Mouse (Mus musculus) hematopoietic stem cell, adult 5-6 weeks (primary cell): Measurements from ENCODE around the gene 6330409D20Rik. TPM values are rescaled to one million over a fixed set of nuclear protein-coding genes. Genes with fewer than 3 reads are reported as not detected.

Experiments
- ATAC-seq, 2 experiments: fragments of 125-278 bp in 1 of 2; replicated peaks in 1 of 2; 2 replicates each; pipeline ENCODE4 v1.8.0; 2016 to 2017; ENCODE audit warnings: inconsistent platforms in 2 of 2, mild to moderate bottlenecking in 2 of 2, moderate number of reproducible peaks in 2 of 2, low read depth in 1 of 2, moderate TSS enrichment in 1 of 2; ENCODE audit not compliant: low FRiP score in 2 of 2, poor library complexity in 2 of 2, severe bottlenecking in 2 of 2, insufficient read depth in 1 of 2, low TSS enrichment in 1 of 2
- total RNA-seq: library from RNA; stranded (forward); fragments of 172-1452, 232-1000 nt; gene quantifications from 2 replicates; pipeline ENCODE4 v1.2.3, GENCODE M21; 2017

The 6330409D20Rik gene
- total RNA-seq, result not detected in 2 replicates

DNA sequence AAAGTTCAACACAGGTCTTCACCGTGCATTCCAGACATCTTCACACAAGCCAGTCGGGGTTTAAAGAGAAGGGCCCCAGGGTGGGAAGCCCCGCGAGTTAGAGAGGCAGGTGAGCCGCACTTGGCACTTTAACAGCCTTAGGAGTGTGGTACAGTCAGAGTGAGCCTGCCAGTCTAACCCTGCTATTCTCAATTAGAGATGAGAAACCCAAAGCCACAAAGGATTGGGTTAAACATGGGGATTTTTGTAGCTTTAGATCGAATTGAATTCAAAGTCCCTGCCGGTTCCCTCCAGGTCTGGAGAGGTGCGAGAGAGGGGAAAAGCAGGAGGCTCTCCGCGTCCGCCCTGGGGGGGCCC, at the start of gene 6330409D20Rik:
TSS of gene 6330409D20Rik (minus strand) at position 101 of the 357 bp plus-strand sequence.
- ATAC-seq, result no peak

DNA sequence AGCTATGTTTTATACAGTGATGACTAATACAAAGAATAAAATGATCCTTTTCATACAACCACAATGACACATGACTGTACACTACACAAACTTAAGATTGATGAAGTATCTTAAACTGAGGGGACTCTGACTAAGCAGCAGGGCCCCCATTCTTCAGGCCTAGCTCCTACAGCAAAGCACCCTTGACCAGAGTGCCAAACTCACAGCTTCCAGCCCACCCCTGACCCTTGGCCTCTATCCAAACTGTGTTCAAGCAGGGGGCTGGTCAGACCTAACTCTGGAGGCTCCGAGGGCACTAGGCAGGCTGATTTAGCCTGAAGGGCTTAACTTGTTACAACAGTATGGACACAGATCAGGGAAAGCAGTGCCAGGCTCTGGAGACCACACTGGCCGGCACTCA, 47.8 kb upstream of the 6330409D20Rik start:
- ATAC-seq, result no peak

DNA sequence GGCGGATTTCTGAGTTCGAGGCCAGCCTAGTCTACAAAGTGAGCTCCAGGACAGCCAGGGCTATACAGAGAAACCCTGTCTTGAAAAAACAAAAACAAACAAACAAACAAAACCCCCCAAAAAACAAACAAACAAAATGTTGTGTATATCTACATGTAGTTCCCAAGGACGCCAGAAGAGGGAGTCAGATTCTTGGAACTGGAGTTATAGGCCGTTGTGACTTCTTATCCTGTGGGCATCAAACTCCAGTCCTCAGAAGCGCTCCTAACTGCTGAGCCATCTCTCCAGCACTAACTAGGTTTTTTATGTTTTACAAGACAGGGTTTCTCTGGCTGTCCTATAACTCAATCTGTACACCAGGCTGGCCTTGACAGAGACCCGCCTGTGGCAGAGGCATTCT, 46.4 kb upstream of the 6330409D20Rik start:
- ATAC-seq, result no peak

DNA sequence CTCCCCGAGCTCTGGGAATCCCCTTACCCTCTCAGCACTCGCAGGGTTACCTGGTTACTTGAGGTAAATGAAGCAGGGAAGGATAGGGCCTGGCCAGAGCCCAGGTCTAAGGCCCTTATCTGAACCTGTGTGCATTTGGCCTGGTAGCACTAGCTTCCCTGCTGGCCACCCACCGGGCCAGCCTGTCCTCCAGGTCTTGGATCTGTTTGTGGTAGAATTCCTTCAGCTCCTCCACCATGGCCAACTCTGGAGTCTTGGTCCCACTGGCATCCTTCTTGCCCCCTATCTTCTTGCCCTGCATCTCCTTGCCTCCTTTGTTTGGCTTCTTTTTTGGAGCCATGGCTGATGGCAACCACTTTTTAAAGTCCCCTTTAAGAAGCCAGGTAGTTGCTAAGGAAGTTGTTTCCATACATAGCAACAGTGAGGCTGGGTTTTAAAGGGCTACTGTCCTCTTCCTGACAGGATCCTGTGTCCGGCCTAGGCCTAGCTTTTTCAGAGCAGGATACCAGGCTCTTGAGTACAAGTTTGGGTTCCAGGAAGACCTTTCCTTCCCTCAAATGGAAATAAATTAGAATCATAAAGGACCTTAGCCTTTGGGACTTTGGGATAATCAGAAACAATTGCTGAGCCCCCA, 43.3 kb upstream of the 6330409D20Rik start, which contains the start of gene Cfap157:
TSS of gene Cfap157 (minus strand) at position 381 of the 634 bp plus-strand sequence.
- ATAC-seq, result no peak

DNA sequence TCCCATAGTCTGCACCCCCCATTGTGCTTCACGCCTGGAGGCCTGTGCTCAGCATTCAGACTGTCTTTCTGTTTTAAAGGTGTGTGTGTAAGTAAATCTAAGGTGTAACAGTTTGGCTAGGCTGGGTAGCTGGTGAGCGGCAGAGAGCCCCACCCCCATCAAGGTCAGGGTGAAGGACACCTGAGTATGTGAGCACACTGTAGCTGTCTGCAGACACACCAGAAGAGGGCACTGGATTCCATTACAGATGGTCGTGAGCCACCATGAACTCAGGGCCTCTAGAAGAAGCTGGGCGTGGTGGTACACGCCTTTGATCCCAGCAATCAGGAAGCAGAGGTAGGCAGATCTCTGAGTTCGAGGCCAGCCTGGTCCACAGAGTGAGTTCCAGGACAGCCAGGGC, 40.9 kb upstream of the 6330409D20Rik start:
- no peak for ATAC-seq

DNA sequence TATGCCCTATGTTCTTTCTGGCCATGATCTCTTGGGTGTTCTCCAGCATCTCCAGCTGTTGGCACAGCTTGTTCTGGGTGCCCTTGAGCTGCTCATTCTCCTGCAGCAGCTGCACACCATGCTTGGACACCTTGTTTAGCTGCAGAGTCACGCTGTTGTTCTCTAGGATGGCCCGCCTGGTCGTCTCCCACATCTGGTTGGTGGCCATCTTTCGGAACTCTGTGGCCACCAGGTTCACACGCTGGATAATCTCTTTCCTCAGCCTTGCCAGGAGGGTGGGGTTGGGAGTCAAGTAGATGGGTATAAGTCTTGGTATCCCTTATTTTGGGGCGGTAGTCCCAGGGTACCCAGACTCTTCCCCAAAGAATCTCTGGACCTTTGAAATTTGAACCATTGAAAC, 38.9 kb upstream of the 6330409D20Rik start:
- no peak for ATAC-seq

DNA sequence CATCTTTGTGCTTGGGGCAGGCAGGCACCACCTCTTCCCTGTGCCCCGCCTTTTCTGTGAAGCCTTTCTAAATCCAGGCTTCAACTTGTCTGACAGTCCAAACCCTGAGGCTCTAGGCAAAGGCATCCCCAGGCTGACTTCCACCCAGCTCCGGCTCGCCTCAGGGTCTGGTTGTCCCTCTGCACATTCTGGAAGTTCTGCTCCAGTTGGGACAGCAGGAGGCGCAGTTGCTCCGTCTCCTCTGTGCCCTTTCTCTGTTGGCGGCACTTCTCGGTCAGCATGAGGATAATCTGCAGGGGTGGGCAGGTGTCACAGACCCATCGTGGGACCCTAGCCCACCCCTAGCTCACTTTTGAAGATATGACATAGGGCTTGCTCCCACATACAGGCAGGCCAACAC, 38.3 kb upstream of the 6330409D20Rik start:
- ATAC-seq, result 0 out of 4 replicates have a peak, but pooled peaks of 1 of the 2 experiments have one; percentile 14

DNA sequence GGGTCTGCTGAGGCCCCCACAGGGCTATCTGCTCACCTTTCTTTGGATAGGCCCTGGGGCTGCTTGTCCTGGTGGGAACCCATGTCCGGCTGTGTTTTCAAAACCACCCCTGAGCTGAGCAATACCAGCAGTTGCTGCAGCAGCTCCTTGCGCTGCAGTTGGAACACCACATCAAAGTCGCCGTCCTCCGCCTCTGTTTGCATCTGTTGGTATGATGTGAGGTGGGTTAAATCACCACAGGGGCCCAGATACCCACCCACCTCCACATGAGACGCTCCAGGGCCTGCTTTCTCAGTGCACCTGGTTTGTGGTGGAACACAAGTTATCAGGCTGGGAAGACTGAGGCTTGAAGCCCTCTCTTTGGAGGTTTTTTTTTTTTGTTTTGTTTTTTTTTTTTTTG, 37.3 kb upstream of the 6330409D20Rik start:
- no peak for ATAC-seq

DNA sequence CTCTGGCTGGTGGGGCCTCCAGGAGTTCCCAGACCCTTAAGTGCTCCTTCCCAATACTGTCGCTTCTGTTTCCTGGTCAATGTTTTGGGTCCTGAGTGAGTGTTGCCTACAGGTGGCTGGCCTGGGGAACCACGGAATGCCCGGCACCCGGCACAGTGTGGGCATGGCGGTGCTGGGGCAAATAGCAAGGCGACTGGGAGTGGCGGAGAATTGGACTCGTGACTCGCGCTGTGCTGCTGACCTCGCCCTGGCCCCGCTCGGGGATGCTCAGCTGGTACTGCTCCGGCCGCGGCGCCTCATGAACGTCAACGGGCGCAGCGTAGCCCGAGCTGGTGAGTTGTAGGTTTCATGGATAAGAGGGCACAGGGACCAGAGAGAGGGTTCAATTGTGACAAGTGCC, 35.4 kb upstream of the 6330409D20Rik start:
- no peak for ATAC-seq

DNA sequence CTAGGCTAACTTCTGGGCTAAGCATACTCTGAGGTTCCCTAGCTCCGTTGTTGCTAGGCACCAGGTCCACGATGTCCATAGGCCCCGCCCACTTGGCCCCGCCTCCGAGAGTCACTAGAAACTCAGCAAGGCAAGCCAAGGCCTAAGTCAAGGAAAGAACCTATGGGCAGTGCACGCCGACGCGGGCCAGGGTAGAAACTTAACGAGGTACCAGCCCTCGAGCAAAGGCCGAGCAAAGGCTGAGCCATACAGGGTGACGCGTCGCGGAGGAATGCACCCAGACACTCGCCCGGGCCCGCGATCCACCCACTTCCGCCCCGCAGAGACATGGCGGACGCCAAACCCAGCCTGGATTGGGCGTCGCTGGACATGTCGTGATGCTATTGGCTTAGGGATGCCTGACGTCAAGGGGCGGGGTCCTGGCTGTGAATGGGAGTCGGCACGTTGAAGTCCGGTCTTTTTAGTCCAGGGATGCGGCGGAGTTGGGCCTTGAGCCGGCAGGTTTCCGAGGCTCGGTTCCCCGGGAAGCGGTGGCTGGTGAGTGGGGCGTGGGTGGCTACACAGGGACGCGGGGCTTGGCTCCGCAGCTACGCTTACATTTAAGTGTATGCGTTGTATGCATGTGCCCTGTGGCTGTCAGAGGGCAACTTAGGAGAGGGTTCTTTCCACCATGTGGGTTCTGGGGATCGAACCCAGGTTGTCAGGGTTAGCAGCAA, 34.7 kb upstream of the 6330409D20Rik start, which contains the start of the genes Ttc16 and Ptrh1:
TSS of gene Ttc16 (minus strand) at position 275 of the 716 bp plus-strand sequence.
TSS of gene Ptrh1 (plus strand) at position 428 of the 716 bp plus-strand sequence.
- ATAC-seq, result peak; percentile 94 to 96

DNA sequence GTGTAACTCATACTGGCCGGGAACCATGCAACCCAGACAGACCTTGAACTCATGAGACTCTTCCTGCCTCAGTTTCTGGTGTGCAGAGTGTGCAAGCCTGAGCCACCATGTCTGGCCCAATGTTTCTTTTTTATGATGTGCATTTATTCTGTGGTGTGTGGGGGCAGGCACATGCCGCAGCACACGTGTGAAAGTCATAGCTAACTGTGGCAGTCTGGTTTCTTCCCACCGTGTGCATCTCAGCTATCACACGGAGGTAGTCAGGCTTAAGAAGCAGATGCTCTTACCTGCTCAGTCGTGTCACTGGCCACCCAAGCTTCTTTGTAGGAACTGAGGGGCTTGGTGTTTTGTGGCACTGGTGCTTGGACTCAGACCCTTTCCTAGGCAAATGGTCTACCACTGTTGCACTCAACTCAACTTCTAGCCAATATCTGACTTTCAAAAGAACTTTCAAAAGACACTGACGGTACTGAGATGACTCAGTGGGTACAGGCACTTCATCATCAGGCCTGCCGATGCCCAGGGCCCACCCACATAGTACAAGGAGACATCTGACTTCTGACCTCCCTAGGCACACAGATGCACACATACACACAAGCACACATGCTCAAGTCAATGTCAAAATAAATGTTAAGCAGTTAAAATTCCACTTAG, 31.9 kb upstream of the 6330409D20Rik start:
- no peak for ATAC-seq

DNA sequence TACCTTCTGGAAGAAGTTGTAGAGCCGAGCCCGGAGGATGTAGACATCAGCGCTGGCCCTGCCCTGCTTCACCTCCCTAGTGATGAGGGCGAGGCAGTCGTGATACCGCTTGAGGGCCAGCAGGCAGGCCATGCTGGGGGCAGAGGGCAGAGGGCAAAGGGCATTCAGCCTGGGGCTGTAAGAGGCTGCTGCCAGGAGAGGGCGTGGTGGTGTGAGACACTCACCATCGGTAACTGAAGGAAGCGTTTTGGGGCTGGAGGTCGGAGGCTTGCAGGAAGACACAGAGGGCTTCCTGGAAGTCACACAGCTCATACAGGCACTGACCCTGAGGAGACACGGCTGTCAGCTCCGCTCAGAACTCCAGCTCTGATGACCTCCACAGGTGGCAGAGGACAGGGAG, 31.1 kb upstream of the 6330409D20Rik start:
- ATAC-seq, result no peak

DNA sequence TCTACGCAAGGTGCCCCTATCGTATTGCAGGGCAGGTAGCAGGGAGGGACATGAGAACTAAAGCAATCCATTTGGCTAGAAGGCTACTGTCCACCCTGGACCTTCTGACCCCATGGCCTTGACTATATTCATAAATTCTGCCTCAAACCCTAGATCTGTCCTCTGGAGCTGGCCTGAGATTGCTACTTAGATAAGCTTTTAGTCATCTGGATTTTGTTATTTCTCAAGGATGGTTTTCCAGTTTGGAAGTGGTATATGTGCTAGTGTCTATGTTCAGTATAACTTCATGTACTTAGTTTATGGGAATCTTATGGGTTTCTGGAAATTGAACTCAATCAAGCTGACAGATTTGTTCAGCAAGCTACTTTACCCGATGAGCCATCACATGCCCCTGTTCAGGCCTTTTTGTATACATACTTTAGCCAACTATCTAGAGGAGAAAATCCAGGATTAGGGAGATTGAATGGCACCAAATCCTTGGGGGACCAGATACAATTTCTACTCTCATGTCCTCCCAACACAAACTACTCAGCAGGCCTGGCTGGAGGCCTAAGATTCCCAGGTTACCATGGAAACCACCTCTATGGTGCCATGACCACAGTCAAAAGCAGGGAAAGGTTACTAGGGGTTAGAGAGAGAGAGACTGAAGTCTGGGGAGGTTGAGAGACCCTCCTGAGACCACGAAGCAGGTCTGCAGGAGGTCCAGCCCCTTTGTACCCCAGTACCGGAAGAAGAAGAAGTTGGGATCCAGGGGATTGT, 28.7 kb upstream of the 6330409D20Rik start:
- no peak for ATAC-seq

DNA sequence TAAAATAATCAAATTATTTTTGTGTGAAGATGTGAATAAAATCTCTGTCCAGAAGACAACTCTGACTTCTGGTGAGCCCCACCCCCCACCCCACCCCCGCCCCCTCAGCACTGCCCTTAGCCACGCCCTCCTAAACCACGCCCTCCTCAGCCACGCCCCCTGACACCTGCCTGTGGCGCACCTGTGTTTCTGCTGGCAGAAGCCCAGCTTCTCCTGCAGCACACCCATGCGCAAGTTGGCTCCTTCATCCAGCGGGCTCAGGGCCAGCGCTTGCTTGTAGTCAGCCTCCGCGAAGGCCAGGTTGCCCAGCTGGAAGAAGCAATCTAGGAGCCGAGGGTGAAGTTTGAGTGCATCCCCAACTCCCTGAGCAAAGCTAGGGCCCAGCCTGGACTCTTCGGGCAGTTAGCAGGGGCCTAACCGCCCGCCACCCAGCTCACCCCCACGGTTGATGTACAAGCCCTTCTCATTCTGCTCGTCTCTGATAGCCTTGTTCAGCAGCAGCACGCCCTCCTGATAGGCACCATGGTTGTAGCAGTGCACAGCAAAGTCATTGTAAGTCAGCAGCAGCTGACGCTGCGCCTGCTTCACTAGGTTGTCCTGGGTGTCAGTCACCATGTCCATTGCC, 28.0 kb upstream of the 6330409D20Rik start:
- ATAC-seq, result 0 out of 4 replicates have a peak, but pooled peaks of 1 of the 2 experiments have one; percentile 12

DNA sequence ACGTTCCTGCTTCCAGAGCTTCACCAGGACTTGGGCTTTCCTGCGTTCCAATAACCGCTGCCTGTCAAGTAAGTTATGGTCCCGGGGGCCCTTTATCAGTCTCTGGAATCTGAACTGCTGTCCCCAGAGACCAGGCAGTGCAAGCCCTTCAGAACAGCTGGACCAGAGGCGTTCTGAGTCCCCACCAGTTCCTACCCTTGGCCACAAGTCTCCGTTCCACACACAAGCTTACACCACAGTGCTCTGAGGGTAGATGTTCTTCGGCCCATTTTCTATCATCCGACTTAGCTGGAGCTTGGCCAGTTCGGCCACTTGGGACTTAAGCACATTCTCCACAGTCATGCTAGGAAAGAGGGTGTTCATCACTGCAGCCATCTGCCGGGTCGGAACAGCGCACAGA, 26.4 kb upstream of the 6330409D20Rik start:
- ATAC-seq, result no peak

DNA sequence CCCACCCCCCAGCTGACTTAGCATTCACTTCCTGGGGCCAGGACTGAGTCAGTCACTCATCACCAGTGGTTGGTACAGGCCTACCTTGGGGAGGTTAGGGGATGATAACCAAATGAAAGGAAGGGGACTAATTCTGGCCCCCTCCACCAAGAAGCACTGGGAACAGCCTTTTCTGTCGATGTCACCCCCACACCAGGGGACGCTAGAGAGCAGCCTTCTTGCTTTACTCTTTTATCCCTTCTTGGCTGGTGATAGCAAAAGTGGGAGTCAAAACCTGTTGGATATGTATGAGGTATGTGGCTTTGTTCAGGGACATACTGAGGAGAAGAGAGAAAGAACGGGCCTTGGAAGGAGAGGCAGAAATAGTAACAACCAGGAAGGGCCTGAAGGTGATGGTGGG, 22.5 kb upstream of the 6330409D20Rik start:
- ATAC-seq, result no peak

DNA sequence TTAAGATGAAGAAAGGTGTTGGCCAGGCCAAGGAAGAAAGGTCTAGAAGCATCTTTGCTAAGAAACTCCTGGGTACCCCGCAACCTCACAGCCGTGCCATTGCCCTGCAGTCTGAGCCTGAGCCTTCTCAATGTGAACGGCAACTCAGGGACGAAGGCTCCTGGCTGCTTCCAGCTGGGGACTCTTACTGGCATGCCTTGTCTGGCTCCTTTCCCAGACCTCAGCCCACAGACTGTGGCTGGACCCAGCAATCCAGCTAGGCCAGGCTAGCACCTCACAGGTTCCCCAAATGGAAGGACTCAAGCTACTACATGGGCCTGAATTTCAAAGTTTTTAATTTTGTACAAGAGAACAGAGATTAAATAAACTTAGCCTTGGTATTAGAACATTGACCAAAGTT, 21.0 kb upstream of the 6330409D20Rik start:
- no peak for ATAC-seq
